Mouse (Mus musculus) activated CD4-positive, CD25-positive, alpha-beta regulatory T cell, adult 4 months (primary cell): ENCODE measurements around the gene Gpr89. TPM values are rescaled to one million over a fixed set of nuclear protein-coding genes. Genes with fewer than 3 reads are reported as not detected.

ENCODE experiments used
- ATAC-seq: one replicate; pipeline ENCODE4 v1.8.0; 2017
- polyA plus RNA-seq, 2 experiments: library from polyadenylated mRNA; unstranded; fragments of 100-300 nt; shearing (Covaris generic); gene quantifications; one replicate each; pipeline ENCODE4 v1.2.1; 2017

The Gpr89 gene
- polyA plus RNA-seq, 2 experiments from 2014 or later: 23.7 to 26.9 TPM

DNA sequence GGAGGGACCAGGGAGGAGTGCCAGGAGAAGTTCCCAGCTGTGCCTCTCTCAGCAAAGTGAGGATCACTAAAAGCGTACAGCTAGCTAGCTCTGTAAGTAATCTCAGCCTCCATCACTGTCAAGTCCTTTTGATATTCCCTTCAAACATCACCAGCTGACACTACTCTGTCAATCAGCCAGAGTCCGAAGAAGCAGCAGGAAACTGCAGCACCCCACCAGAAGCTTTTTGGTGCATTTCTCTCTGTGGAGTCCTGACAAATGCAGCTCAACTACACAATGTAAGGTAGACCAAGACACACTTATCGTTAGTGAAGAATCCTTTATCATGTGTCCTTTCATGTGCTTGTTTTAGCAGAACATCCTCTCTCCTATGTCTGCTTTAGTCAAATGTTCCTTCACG lies 83.6 kb downstream of the Gpr89 start:
- ATAC-seq: no peak

DNA sequence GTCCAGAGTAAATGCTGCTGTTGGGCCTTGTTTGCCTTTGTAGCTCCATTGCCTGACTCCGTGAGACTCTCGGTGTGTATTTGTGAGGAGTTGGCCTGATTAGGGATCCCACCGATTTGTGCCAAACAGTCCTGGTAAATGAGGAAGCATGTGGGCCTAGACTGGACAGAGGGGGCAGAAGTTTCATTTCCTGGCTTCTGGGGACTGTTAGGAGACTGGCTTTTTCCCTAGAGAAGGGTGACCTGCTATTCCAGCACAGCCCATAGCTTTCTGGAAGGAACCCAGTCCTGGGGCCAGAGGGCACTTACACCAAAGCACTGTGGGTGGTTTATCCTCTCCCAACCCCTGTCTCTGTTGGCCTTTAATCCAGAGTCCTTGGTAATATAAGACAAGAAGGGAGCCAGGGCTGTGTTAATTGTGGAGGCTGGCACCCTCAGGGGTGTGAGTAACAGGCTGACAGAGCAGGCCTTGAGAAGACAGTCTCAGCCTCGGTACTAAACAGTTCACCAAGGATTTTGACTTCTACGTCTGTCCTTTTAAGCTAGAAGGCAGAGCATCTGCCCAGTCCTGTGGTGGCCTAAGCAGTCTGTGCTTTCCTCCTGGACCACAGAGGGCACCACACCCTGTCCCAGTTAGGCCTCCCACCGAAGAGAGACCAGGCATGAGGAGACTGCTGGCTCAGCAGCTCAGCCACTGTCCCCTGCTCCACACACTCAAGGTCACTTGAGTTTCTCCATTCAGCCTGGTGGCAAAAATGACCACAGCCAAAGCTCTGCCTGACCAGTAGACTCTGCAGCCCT lies 84.8 kb downstream of the Gpr89 start:
- no peak for ATAC-seq

Other genes with a start within 250 kb of the Gpr89 start
- under 1 TPM in 1 of 2 experiments, not detected in 1; 0.13 TPM for gene Ankrd35, start 235.2 kb downstream of the Gpr89 start, polyA plus RNA-seq
- gene Pias3, start 209.0 kb downstream of the Gpr89 start, polyA plus RNA-seq: 10 to 100 TPM; 30.8 to 41.5 TPM
- 1 to 10 TPM; 1.1 to 1.4 TPM for gene Nudt17, start 196.8 kb downstream of the Gpr89 start, polyA plus RNA-seq
- 10 to 100 TPM; 67.6 to 69.6 TPM for gene Polr3c, start 177.7 kb downstream of the Gpr89 start, polyA plus RNA-seq
- 10 to 100 TPM; 62.2 to 68.7 TPM for gene Rnf115, start 177.7 kb downstream of the Gpr89 start, polyA plus RNA-seq
- under 1 TPM in 1 of 2 experiments, not detected in 1; 0.89 TPM for gene Pdzk1, start 76.1 kb downstream of the Gpr89 start, polyA plus RNA-seq
- 10 to 100 TPM; 26.1 to 55.0 TPM for gene Cd160, start 76.0 kb downstream of the Gpr89 start, polyA plus RNA-seq
- under 1 TPM; 0.12 to 0.13 TPM for gene Gja5, start 653 bp downstream of the Gpr89 start, polyA plus RNA-seq
- gene Gja8, start 20.7 kb upstream of the Gpr89 start, polyA plus RNA-seq: under 1 TPM in 1 of 2 experiments, not detected in 1; 0.08 TPM